Mouse (Mus musculus): ENCODE measurements at regions not wholly inside any gene's neighbourhood (a gene's known extent, or its start where the extent isn't known, plus 50 kb on each side); places are given as distances from the start of the nearest gene placed in this dataset.

DNA sequence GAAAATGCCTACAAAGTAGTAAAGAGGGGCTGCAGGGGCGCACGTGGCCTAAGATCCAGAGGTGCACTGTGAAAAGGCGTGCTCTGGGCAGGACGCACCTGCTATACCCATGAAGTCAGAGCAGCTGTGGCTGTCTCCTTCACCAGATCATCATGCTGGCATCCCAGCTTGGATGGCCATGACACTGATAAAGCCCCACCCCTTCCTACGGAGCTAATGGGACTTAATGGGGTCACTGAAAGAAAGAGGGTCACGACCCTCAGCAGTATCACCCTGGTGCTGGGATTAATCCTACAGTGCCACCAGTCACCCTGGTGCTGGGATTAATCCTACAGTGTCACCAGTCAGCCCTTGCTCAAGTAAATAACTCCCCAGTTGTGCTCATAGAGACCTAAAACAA is 122.1 kb downstream of the Tmem17 start:
- Histone ChIP-seq H3K4me1 (peaks cover 18% of the 10 kb centered on the region), H3K27me3 (no peaks in the 10 kb centered on the region), H3K4me2 (replicated peaks) (no peak overlapping the region), H3K27ac (no peak overlapping the region), H3K36me3 (no peaks in the 10 kb centered on the region), H3K9me3 (no peaks in the 10 kb centered on the region), H3K4me3 (no peak overlapping the region), H3K9ac (no peak overlapping the region)
- WGBS, result 62% methylated on average over 6 of the region's 6 CpGs
- no peak for ATAC-seq (ENCODE audit: low FRiP score, low read depth)

DNA sequence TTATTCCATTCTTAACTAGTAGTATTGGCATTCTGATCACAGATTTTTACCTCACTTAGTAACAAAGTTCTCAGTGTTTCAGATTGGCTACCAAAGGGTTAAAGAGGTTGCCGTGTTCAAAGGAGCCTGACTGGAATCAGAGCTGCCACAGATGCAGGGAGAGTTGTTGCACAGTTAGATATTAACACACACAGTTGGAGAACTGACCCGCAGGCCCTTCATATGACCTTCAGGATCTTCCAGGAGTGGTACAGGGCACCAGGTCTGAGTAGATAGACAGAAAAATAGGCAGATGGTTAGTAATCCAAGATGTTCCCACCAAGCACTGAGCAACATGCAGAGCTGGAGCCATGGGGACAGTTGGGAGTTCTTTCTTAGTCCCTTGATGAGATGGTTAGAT is 123.1 kb downstream of the Tmem17 start:
- Histone ChIP-seq H3K9me3 (no peaks in the 10 kb centered on the region), H3K27me3 (no peaks in the 10 kb centered on the region), H3K27ac (no peak overlapping the region), H3K36me3 (no peaks in the 10 kb centered on the region), H3K4me2 (replicated peaks) (no peak overlapping the region), H3K4me1 (peaks cover 9% of the 10 kb centered on the region), H3K9ac (no peak overlapping the region), H3K4me3 (no peak overlapping the region)
- 44% methylated on average over 2 of the region's 2 CpGs for WGBS
- ATAC-seq (ENCODE audit: low FRiP score, low read depth), result no peak

DNA sequence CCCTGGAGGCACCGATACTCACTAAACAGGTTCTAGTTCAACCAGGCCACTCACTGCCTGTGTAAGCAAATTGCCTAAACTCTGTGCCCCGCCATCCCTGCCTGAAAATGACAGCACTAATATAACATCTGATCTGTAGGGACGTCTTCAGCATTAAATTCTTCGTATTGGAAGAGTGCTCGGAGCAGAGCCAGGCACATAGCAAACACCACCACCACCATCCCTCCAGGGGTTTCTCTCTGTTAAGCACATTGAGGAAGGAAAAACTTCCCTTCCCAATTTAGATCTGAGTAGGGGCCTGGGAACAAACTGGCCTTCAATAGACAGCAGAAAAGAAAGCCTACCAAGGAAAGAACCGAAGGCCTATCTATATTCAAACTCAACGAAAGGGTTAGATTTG is 124.4 kb downstream of the Tmem17 start:
- Histone ChIP-seq H3K4me3 (no peak overlapping the region), H3K36me3 (no peaks in the 10 kb centered on the region), H3K9ac (no peak overlapping the region), H3K27ac (0 out of 2 replicates have a peak overlapping the region, but pooled peaks have one; percentile 52), H3K27me3 (no peaks in the 10 kb centered on the region), H3K4me1 (peaks cover 6% of the 10 kb centered on the region; the same call in 1 of the 2 replicates), H3K4me2 (replicated peaks) (no peak overlapping the region), H3K9me3 (no peaks in the 10 kb centered on the region)
- WGBS, result 79% methylated on average over 7 of the region's 7 CpGs
- ATAC-seq (ENCODE audit: low FRiP score, low read depth), result no peak

DNA sequence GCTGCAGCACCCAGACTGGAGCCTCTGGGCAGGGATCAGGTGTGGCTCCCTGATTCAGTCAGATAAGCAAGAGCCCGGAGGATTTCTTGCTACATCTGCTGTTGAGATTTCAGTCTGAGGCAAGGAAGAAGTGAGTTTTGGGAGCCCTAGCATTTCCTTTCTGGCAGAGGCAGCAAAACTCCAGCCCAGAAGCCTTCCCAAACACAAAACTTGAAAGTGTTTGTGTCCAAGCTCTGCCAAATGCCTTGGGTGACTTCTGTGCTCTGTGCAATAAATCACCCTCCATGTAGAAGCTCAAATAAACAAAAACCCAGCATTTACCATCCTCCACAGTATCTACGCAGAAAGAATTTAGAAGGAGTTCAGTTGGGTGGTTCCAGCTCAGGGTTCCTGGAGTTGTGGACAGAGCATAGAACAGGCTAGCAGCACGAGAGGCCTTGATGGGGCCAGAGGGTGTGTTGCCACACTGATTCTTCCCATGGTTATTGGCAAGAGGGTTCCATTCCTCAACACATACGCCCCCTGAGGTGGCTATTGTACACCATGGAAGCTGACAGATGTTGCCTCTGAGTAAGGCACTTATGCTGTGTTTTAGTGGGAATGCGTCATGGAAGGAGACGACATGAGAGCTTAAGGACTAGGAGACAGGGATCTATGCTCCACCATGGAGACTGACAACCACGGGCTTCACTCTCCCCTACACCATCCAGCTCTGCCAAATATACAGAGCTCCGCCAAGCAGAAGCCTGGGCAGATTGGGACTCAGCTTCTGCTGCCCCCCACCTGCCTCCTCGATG is 125.1 kb downstream of the Tmem17 start:
- ATAC-seq (ENCODE audit: low FRiP score, low read depth), result no peak
- H3K4me1 ChIP-seq, result peaks cover 3% of the 10 kb centered on the region; the same call in 1 of the 2 replicates
- H3K36me3 ChIP-seq, result no peaks in the 10 kb centered on the region
- no peaks in the 10 kb centered on the region for H3K9me3 ChIP-seq
- H3K9ac ChIP-seq, result no peak overlapping the region
- H3K4me3 ChIP-seq, result no peak overlapping the region
- no peaks in the 10 kb centered on the region for H3K27me3 ChIP-seq
- H3K4me2 ChIP-seq (replicated peaks), result no peak overlapping the region
- peak overlapping the region; percentile 52; the same call in 1 of the 2 replicates for H3K27ac ChIP-seq
- 76% methylated on average over 9 of the region's 9 CpGs for WGBS

DNA sequence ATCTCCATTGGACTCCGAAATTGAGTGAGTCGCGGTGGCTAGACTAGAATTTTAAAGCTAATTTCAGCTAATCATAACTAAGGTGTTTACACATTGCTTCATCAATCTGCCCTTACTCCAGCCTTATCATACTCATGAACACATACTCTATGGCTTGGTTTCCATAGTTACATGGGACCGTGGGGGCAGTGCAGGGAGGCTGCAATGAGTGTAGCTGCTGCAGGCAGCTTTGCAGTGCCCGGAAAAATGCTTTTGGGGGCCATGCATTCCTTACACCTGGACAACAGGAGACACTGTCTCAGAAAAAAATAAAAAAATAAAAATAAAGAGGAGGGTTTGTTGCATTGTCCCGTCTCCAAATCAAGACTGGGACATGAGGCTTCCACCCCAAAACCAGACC is 126.3 kb downstream of the Tmem17 start:
- Histone ChIP-seq H3K27me3 (no peaks in the 10 kb centered on the region), H3K9ac (no peak overlapping the region), H3K9me3 (no peaks in the 10 kb centered on the region), H3K36me3 (no peaks in the 10 kb centered on the region), H3K4me2 (replicated peaks) (no peak overlapping the region), H3K27ac (no peak overlapping the region), H3K4me3 (no peak overlapping the region), H3K4me1 (no peaks in the 10 kb centered on the region)
- 74% methylated on average over 6 of the region's 6 CpGs for WGBS
- no peak for ATAC-seq (ENCODE audit: low FRiP score, low read depth)

DNA sequence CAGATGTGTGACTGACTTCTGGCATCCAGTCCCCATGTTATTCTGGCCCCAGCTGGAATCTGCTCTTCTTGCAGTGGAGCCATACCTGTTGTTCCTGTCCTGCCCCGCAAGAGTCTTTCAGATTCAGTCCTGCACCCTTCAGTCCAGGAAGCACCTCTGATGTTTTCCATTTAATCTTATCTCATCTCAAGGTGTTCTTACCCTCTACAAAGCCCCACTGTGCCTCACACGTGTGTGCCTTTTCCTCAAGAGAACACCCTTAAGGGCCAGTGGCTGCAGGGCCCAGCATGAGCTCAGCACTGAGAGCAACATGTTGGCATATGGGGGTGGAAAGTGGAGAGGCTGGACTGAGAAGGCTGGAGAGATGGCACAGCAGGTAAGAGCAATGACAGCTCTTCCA is 126.8 kb downstream of the Tmem17 start:
- no peaks in the 10 kb centered on the region for H3K36me3 ChIP-seq
- H3K9me3 ChIP-seq, result no peaks in the 10 kb centered on the region
- no peaks in the 10 kb centered on the region for H3K4me1 ChIP-seq
- 72% methylated on average over 2 of the region's 2 CpGs for WGBS
- H3K9ac ChIP-seq, result no peak overlapping the region
- no peak overlapping the region for H3K27ac ChIP-seq
- H3K4me3 ChIP-seq, result no peak overlapping the region
- H3K27me3 ChIP-seq, result no peaks in the 10 kb centered on the region
- no peak overlapping the region for H3K4me2 ChIP-seq (replicated peaks)
- no peak for ATAC-seq (ENCODE audit: low FRiP score, low read depth)

DNA sequence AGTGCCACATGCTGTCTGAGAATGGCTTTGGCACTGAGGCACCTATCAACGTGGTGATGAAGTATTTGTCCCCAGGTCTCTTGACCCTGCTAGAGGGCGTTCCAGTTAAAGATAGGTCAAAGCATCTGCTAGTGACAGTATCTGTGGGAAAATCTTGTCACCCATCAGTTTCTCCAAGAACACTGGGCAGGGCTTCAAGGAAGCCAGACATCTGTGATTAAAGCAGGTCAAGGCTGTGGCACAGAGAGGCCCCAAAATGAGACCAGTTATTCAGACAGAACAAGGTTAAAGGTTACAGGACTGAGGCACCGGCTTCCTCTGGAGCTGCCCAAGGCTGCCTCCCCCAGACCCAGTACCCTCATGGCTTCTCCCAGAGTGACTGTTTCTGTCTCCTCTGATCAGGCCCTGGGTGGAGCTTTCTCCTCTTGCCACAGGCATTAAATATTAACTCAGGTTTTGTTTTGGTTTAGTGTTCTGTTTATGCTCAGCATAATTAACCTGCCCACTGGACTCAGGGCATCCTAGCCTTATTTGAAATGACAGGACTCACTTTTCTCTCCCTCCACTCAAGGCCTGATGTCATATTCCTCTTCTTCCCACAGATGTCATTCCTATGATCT is 128.6 kb downstream of the Tmem17 start:
- Histone ChIP-seq H3K9me3 (no peaks in the 10 kb centered on the region), H3K36me3 (no peaks in the 10 kb centered on the region), H3K4me2 (replicated peaks) (no peak overlapping the region), H3K4me1 (0 out of 2 replicates have a peak, but pooled peaks cover 4% of the 10 kb centered on the region), H3K4me3 (no peak overlapping the region), H3K9ac (no peak overlapping the region), H3K27me3 (no peaks in the 10 kb centered on the region), H3K27ac (no peak overlapping the region)
- 28% methylated on average over 3 of the region's 3 CpGs for whole genome bisulfite sequencing
- ATAC-seq (ENCODE audit: low FRiP score, low read depth), result no peak

DNA sequence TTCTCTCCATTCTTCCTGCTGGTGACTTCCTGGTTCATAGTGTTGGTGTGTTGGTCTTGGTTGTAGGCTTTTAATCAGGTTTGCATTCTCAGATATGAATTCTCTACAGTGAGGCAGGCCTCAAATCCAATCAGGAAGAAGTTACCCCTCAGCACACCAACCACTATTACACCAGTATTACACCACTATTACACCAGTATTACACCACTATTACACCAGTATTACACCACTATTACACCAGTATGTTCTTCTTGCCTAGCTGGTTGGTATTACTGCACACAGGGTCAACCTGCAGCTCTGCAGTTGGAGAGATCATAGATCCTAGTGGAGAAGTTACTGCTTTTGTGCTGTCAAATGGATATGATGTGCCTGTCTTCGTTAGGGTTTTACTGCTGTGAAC is 129.6 kb downstream of the Tmem17 start:
- H3K36me3 ChIP-seq, result no peaks in the 10 kb centered on the region
- no peak overlapping the region for H3K4me2 ChIP-seq (replicated peaks)
- H3K4me1 ChIP-seq, result 0 out of 2 replicates have a peak, but pooled peaks cover 4% of the 10 kb centered on the region
- H3K27ac ChIP-seq, result no peak overlapping the region
- WGBS, result 65% methylated on average over 1 of the region's 1 CpGs
- no peak overlapping the region for H3K9ac ChIP-seq
- no peak for ATAC-seq (ENCODE audit: low FRiP score, low read depth)
- H3K27me3 ChIP-seq, result no peaks in the 10 kb centered on the region
- H3K4me3 ChIP-seq, result no peak overlapping the region
- H3K9me3 ChIP-seq, result no peaks in the 10 kb centered on the region

DNA sequence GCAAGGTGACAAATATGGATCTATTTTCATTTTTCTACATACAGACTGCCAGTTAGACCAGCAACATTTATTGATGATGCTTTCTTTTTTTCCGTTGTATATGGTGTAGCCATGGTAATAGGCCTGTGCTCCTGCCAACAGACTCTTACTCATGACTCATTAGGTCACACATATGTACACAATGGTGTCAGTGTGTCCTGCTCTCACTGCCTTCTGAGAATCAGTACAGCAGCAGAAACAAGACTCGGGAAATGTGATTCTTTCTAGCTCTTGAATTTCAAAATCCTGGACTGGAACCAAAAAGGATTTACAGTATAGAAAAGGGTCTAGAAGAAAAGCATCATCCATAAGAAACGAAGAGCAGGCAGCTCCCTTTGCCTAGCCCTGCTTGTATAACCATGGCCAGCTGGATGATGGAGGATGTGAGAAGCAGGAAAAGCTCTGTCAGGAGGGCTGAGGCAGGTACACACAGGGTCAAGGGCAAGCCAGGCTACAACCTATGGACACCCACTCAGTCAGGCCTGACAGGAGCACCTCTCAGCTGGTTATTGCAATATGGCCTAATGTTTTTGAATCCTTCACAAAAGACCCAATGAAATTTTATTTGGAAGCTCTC is 132.2 kb downstream of the Tmem17 start:
- Histone ChIP-seq H3K4me2 (replicated peaks) (no peak overlapping the region), H3K9ac (no peak overlapping the region), H3K36me3 (no peaks in the 10 kb centered on the region), H3K4me3 (no peak overlapping the region), H3K27ac (no peak overlapping the region; the same call in 1 of the 2 replicates), H3K27me3 (no peaks in the 10 kb centered on the region), H3K4me1 (0 out of 2 replicates have a peak, but pooled peaks cover 4% of the 10 kb centered on the region), H3K9me3 (no peaks in the 10 kb centered on the region)
- ATAC-seq (ENCODE audit: low FRiP score, low read depth), result no peak
- 50% methylated on average over 3 of the region's 3 CpGs for WGBS

DNA sequence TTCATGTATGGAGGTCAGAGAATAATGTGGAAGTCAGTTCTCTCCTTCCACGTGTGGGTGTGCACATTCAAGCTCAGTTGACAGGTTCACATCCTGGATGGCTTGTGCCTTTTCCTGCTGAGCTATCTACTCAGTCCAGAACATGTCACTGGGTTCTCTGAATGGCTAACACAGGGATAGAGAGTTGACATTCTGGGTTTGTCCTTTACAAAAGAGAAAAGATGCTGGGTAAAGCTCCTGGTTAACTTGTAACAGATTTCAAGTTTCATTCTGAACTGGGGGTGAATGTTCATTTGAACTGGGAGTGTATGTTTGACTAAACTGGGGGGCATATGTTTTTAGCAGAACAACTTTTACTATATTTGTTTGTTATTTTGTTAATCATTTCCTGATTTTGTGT is 133.0 kb downstream of the Tmem17 start:
- no peak overlapping the region for H3K4me2 ChIP-seq (replicated peaks)
- no peaks in the 10 kb centered on the region for H3K9me3 ChIP-seq
- H3K27me3 ChIP-seq, result no peaks in the 10 kb centered on the region
- no peak overlapping the region for H3K9ac ChIP-seq
- H3K36me3 ChIP-seq, result no peaks in the 10 kb centered on the region
- 0 out of 2 replicates have a peak, but pooled peaks cover 4% of the 10 kb centered on the region for H3K4me1 ChIP-seq
- H3K4me3 ChIP-seq, result no peak overlapping the region
- WGBS, result 65% methylated on average over 1 of the region's 1 CpGs
- ATAC-seq (ENCODE audit: low FRiP score, low read depth), result no peak
- no peak overlapping the region for H3K27ac ChIP-seq

DNA sequence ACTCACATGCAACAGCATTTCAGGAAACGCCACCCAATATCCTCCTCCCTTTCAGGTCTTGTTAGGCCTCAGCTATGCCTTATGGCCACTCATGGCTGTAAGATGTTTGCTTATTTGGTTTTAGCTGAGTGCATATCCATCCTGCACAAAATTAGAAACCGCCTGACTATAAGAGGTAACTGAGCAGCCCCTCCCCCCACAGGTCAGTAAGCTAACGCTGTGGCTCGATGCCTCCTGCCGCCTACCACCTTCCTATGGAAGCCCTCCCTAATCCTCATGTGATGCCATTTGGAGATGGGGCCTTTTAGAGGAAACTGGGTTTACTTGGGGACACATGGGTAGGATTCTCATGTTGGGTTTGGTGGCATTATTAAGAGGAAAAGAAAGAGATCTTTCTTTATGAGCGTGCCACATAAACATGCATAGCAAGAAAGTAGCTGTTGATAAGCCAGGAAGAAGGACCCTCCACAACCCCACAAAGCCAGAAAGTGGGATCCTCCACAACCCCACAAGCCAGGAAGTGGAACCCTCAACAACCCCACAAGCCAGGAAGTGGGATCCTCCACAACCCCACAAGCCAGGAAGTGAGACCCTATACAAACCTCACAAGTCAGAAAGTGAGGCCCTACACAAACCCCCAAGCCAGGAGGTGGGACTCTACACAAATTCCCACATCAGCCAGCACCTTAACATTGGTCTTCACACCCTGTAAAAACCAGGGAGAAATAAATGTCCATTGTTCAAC is 134.5 kb downstream of the Tmem17 start:
- no peak overlapping the region for H3K4me3 ChIP-seq
- no peak overlapping the region for H3K9ac ChIP-seq
- H3K4me2 ChIP-seq (replicated peaks), result no peak overlapping the region
- no peak overlapping the region for H3K27ac ChIP-seq
- 0 out of 2 replicates have a peak, but pooled peaks cover 4% of the 10 kb centered on the region for H3K4me1 ChIP-seq
- ATAC-seq (ENCODE audit: low FRiP score, low read depth), result no peak
- 70% methylated on average over 6 of the region's 6 CpGs for WGBS
- H3K9me3 ChIP-seq, result no peaks in the 10 kb centered on the region
- H3K36me3 ChIP-seq, result no peaks in the 10 kb centered on the region
- H3K27me3 ChIP-seq, result no peaks in the 10 kb centered on the region

DNA sequence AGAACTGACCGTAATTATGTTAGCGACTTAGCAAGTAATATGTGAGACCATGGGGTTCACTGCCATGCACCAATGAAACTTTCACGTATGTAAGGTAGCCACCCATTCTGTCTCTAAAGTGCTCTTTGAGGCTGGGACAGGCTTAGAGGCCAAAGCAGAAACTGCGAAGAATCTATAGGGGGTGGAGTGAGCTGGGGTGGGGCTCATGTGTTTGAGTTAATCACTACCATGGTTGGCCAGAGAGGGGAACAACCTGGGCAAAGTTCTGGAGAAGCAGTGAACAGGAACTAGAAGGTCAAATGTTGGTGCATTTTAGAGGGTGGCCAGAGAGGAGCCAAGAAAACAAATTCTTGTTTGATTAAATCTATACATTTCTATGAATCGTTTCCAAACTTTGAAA is 136.4 kb downstream of the Tmem17 start:
- WGBS, result 81% methylated on average over 5 of the region's 5 CpGs
- no peak for ATAC-seq (ENCODE audit: low FRiP score, low read depth)
- no peaks in the 10 kb centered on the region for H3K36me3 ChIP-seq
- no peak overlapping the region for H3K9ac ChIP-seq
- no peak overlapping the region for H3K4me2 ChIP-seq (replicated peaks)
- no peaks in the 10 kb centered on the region for H3K9me3 ChIP-seq
- 0 out of 2 replicates have a peak, but pooled peaks cover 8% of the 10 kb centered on the region for H3K4me1 ChIP-seq
- no peak overlapping the region for H3K4me3 ChIP-seq
- H3K27me3 ChIP-seq, result no peaks in the 10 kb centered on the region
- H3K27ac ChIP-seq, result no peak overlapping the region

All from limb, embryonic 13.5 days (tissue).